Mouse (Mus musculus) stomach, postnatal 0 days (tissue): ENCODE measurements around the gene Myo6. TPM values are rescaled to one million over a fixed set of nuclear protein-coding genes. Genes with fewer than 3 reads are reported as not detected.
A peak's percentile ranks its signal among the peaks of the same experiment; 100 is the strongest.

Experiments
- ATAC-seq: fragments of 200-750 bp; cut with Nextera tagmentation; 2 replicates; pipeline ENCODE4 v1.8.0; 2017; ENCODE audit not compliant: low FRiP score, low TSS enrichment
- DNase-seq: peaks from one replicate; pipeline ENCODE4 v3.0.0-alpha.2; 2016; ENCODE audit warnings: low spot score
- H3K27ac ChIP-seq: fragments of 300-500 bp; sonication (generic); replicated peaks from 2 replicates; pipeline ENCODE4 v1.5.1; 2014; ENCODE audit warnings: mild to moderate bottlenecking, control low read depth
- H3K27me3 ChIP-seq: fragments of 300-500 bp; sonication (generic); 2 replicates; pipeline ENCODE4 v1.6.1; 2014; ENCODE audit warnings: low read length; ENCODE audit not compliant: control insufficient read depth, insufficient read depth
- H3K36me3 ChIP-seq: fragments of 300-500 bp; sonication (generic); 2 replicates; pipeline ENCODE4 v1.6.1; 2014; ENCODE audit warnings: low read length, mixed read lengths; ENCODE audit not compliant: control insufficient read depth, insufficient read depth
- H3K4me1 ChIP-seq: fragments of 300-500 bp; sonication (generic); replicated peaks from 2 replicates; pipeline ENCODE4 v1.6.1; 2014; ENCODE audit warnings: antibody characterized with exemption; ENCODE audit not compliant: control insufficient read depth, insufficient read depth
- H3K4me2 ChIP-seq: fragments of 300-500 bp; sonication (generic); replicated peaks from 2 replicates; pipeline ENCODE4 v1.6.1; 2014; ENCODE audit warnings: low read depth, mild to moderate bottlenecking, control low read depth, moderate library complexity
- H3K4me3 ChIP-seq: fragments of 300-500 bp; sonication (generic); 2 replicates; pipeline ENCODE4 v1.5.1; 2014; ENCODE audit warnings: low read depth, low read length, control low read depth
- H3K9ac ChIP-seq: fragments of 300-500 bp; sonication (generic); 2 replicates; pipeline ENCODE4 v1.6.1; 2014; ENCODE audit warnings: mild to moderate bottlenecking, low read length, control low read depth, mixed read lengths
- H3K9me3 ChIP-seq: fragments of 300-500 bp; sonication (generic); 2 replicates; pipeline ENCODE4 v1.6.1; 2016; ENCODE audit warnings: low read length; ENCODE audit not compliant: control insufficient read depth
- CTCF ChIP-seq: IDR thresholded peaks from 2 replicates; pipeline ENCODE4 v1.5.1; 2016; ENCODE audit warnings: antibody characterized with exemption, low read depth, mild to moderate bottlenecking, moderate library complexity
- EP300 ChIP-seq: optimal IDR thresholded peaks from 2 replicates; pipeline ENCODE3; 2016; ENCODE audit warnings: antibody characterized with exemption
- WGBS: fragments of 180-500 bp; shearing (Covaris S2); extraction: QIAGEN DNeasy Blood & Tissue Kit; methylation state at CpG from one replicate; pipeline ENCODE4 v1.1.7; 2014; 5-methylcytosine and 5-hydroxymethylcytosine counted together
- polyA plus RNA-seq: library from polyadenylated mRNA; unstranded; fragments of >200 nt; fragmentation: Nextera tagmentation; extraction: Ambion mirVana; gene quantifications from 2 replicates; pipeline ENCODE4 v1.2.1, GENCODE M21; 2015

The Myo6 gene
- polyA plus RNA-seq, 1 experiment from 2014 or later, result 31.8 TPM

DNA sequence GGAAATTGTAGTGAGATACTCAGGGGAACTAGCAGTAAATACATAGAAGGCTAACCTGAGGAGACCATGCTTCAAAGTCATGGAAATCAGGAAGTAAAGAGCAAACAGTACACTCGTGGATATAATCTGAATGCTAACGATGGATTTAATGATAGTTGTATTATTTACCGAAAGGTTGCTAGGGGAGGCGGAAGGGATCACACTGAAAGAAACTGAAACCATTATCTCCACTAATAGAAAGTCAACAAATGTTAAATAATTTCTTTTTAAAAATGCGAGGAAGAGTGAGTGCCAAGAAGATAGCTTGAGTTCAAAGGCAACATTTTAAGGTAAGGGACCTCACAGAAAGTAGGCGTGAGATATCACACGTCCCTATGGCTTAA, 186.5 kb downstream of the Myo6 start:
- Histone ChIP-seq H3K4me3 (no peak overlapping the region), H3K9me3 (no peaks in the 10 kb centered on the region), H3K27ac (no peak overlapping the region), H3K9ac (no peak overlapping the region), H3K4me2 (peak overlapping the region; percentile 23; the same call in 1 of the 2 replicates), H3K4me1 (no peaks in the 10 kb centered on the region), H3K27me3 (no peaks in the 10 kb centered on the region), H3K36me3 (no peaks in the 10 kb centered on the region)
- no peak for DNase-seq
- WGBS, result 58% methylated on average over 7 of the region's 7 CpGs
- TF ChIP-seq CTCF (no peak), EP300 (no peak)
- ATAC-seq, result no peak

DNA sequence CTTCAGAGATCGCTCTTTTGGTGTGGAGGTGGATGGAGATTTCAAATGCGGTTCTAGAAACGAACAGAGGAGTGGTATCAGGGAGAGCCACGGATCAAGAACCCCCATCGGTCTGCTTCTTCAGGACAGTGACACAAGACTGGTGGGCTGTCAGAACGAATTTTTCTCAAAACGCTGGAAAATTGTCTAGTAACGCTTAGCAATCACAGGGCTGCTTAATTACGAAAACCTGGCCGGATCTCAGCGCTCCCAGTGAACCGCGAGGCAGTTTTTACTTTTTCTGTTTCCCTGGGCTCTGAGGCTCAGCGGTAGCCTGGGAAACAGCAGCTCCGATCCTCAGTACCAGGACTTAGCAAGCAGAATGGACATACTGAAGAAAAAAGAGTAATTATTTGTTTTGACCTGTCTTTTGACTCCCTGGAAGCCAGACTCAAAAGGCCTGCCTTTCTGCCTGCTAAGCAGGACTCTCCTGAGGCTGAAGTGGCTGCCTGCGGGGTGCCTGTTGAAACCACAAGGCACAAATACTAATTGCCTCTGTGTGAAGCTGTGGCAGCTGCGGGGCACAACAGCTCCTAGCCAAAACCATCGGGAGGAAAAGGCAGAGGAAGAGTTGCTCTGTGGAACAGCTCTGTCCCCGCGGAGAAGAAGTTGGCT, 187.0 kb downstream of the Myo6 start:
- no peaks in the 10 kb centered on the region for H3K36me3 ChIP-seq
- ATAC-seq (no peak), DNase-seq (no peak)
- WGBS, result 46% methylated on average over 20 of the region's 20 CpGs
- H3K27ac ChIP-seq, result no peak overlapping the region
- H3K4me2 ChIP-seq, result peak overlapping the region; percentile 23; the same call in 1 of the 2 replicates
- H3K4me3 ChIP-seq, result no peak overlapping the region
- H3K9ac ChIP-seq, result no peak overlapping the region
- H3K9me3 ChIP-seq, result no peaks in the 10 kb centered on the region
- no peaks in the 10 kb centered on the region for H3K27me3 ChIP-seq
- H3K4me1 ChIP-seq, result no peaks in the 10 kb centered on the region
- TF ChIP-seq EP300, result no peak
- TF ChIP-seq CTCF, result no peak

DNA sequence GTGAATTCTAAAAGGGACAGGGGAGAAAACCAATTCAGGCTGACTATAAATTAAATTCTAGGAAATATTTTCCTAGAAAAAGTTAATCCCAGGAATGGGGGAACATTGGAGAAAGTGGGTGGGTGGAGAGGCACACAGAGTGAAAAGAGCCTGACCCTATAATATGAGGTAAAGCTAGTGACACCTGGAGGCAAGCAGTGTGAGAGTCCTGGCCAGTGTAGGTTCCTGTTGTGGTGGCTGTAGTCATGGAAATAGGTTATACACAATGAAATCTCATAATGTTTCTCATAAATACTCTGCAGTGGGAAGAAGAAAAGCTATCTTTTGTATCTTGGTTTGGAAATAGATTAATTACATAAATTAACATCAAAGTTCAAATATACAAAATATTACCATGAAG, 195.2 kb downstream of the Myo6 start:
- no peak overlapping the region for H3K4me2 ChIP-seq
- no peaks in the 10 kb centered on the region for H3K36me3 ChIP-seq
- no peak overlapping the region for H3K4me3 ChIP-seq
- H3K27me3 ChIP-seq, result no peaks in the 10 kb centered on the region
- H3K27ac ChIP-seq, result no peak overlapping the region
- ATAC-seq (no peak), DNase-seq (no peak)
- H3K9me3 ChIP-seq, result no peaks in the 10 kb centered on the region
- TF ChIP-seq EP300 (no peak), CTCF (no peak)
- H3K4me1 ChIP-seq, result no peaks in the 10 kb centered on the region
- H3K9ac ChIP-seq, result no peak overlapping the region

Other genes with a start within 250 kb of the Myo6 start
- 7.4 and 9.6 TPM in 2 replicates for gene Filip1, start 152.2 kb upstream of the Myo6 start, polyA plus RNA-seq
- 30.2 and 31.2 TPM in 2 replicates for gene Senp6, start 98.1 kb upstream of the Myo6 start, polyA plus RNA-seq